Mouse (Mus musculus) C2C12 (cell line): Measurements from ENCODE around the gene Cdh22.

Source experiments
- CTCF ChIP-seq: IDR thresholded peaks from one replicate; pipeline ENCODE4 v1.5.1; 2011; ENCODE audit not compliant: control insufficient read depth, insufficient read depth, insufficient read length
- FOSL1 ChIP-seq: IDR thresholded peaks from one replicate; pipeline ENCODE4 v1.8.0; 2011; ENCODE audit warnings: mild to moderate bottlenecking, low read length; ENCODE audit not compliant: poor library complexity, insufficient read depth, severe bottlenecking
- MAX ChIP-seq: IDR thresholded peaks from one replicate; pipeline ENCODE4 v1.6.1; 2011; ENCODE audit warnings: mild to moderate bottlenecking, control low read depth
- MYOD1 ChIP-seq: IDR thresholded peaks from one replicate; pipeline ENCODE4 v1.6.1; 2011; ENCODE audit warnings: low read depth; ENCODE audit not compliant: control insufficient read depth, insufficient read length

DNA sequence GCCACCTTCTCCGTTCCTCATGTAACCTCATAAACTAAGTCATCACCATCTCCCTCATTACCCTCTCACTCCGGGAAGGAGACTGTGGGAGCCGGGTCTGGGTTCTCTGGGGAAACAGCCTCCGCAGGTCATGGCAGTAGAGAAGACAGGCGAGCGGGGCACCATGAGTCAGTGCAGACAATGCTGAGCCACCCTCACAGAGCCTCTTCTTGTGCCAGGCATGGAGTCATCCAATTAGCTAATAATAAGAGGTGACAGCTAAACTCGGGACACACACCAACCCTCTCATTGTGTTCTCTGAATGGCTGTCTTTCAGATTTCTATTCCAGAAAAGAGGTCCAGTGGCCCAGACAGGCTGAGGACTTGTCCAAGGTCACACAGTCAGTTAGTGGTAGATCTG, 43.2 kb downstream of the Cdh22 start:
- TF ChIP-seq FOSL1 (no peak), CTCF (no peak), MYOD1 (no peak), MAX (no peak)
